Mouse (Mus musculus) midbrain, embryonic 16.5 days (tissue): ENCODE measurements around the gene Twnk. TPM values are rescaled to one million over a fixed set of nuclear protein-coding genes. Genes with fewer than 3 reads are reported as not detected.

ENCODE experiments used
- ATAC-seq: fragments of 200-750 bp; cut with Nextera tagmentation; 2 replicates; pipeline ENCODE4 v1.8.0; 2017; ENCODE audit warnings: moderate TSS enrichment
- H3K27ac ChIP-seq: fragments of 300-500 bp; sonication (generic); 2 replicates; pipeline ENCODE4 v1.5.1; 2014; ENCODE audit warnings: mild to moderate bottlenecking, low read length, mixed read lengths
- H3K27me3 ChIP-seq: fragments of 300-500 bp; sonication (generic); 2 replicates; pipeline ENCODE4 v1.6.1; 2014; ENCODE audit warnings: low read depth, low read length, mixed read lengths; ENCODE audit not compliant: control insufficient read depth, insufficient read depth
- H3K36me3 ChIP-seq: fragments of 300-500 bp; sonication (generic); 2 replicates; pipeline ENCODE4 v1.6.1; 2014; ENCODE audit warnings: mild to moderate bottlenecking, low read length, moderate library complexity, mixed read lengths; ENCODE audit not compliant: control insufficient read depth, insufficient read depth
- H3K4me1 ChIP-seq: fragments of 300-500 bp; sonication (generic); 2 replicates; pipeline ENCODE4 v1.6.1; 2014; ENCODE audit warnings: mild to moderate bottlenecking, low read length, mixed read lengths; ENCODE audit not compliant: control insufficient read depth, insufficient read depth
- H3K4me2 ChIP-seq: fragments of 300-500 bp; sonication (generic); 2 replicates; pipeline ENCODE4 v1.6.1; 2014; ENCODE audit warnings: mild to moderate bottlenecking, low read length, mixed read lengths
- H3K4me3 ChIP-seq: fragments of 300-500 bp; sonication (generic); 2 replicates; pipeline ENCODE4 v1.5.1; 2014; ENCODE audit warnings: low read depth, mild to moderate bottlenecking, low read length, moderate library complexity, mixed read lengths
- H3K9ac ChIP-seq: fragments of 300-500 bp; sonication (generic); 2 replicates; pipeline ENCODE4 v1.6.1; 2014; ENCODE audit warnings: low read depth, low read length, mixed read lengths
- H3K9me3 ChIP-seq: fragments of 300-500 bp; sonication (generic); replicated peaks from 2 replicates; pipeline ENCODE4 v1.6.1; 2014; ENCODE audit warnings: mild to moderate bottlenecking, low read length, mixed read lengths; ENCODE audit not compliant: control insufficient read depth, poor library complexity, severe bottlenecking
- WGBS: fragments of 180-500 bp; shearing (Covaris S2); extraction: QIAGEN DNeasy Blood & Tissue Kit; methylation state at CpG from one replicate; pipeline ENCODE4 v1.1.7; 2014; 5-methylcytosine and 5-hydroxymethylcytosine counted together
- polyA plus RNA-seq: library from polyadenylated mRNA; unstranded; fragments of >200 nt; fragmentation: Nextera tagmentation; extraction: Ambion mirVana; gene quantifications from 2 replicates; pipeline ENCODE4 v1.2.1, GENCODE M21; 2015

The Twnk gene
- polyA plus RNA-seq, 1 experiment from 2014 or later, result 13.6 TPM

GRCm38 (mm10) chr19:44992246-44992645 is 13.2 kb upstream of the Twnk start:
- no peak overlapping the region for H3K4me3 ChIP-seq
- H3K27me3 ChIP-seq, result no peaks in the 10 kb centered on the region
- no peak overlapping the region for H3K4me2 ChIP-seq
- ATAC-seq, result no peak
- no peak overlapping the region for H3K9ac ChIP-seq
- no peaks in the 10 kb centered on the region for H3K9me3 ChIP-seq
- peaks cover 7% of the 10 kb centered on the region for H3K36me3 ChIP-seq
- no peak overlapping the region for H3K27ac ChIP-seq
- H3K4me1 ChIP-seq, result peaks cover 16% of the 10 kb centered on the region
- WGBS, result 60% methylated on average over 7 of the region's 7 CpGs

- peaks cover 10% of the 10 kb centered on the region for H3K36me3 ChIP-seq
- H3K4me3 ChIP-seq, result no peak overlapping the region
- H3K27ac ChIP-seq, result no peak overlapping the region
- H3K9me3 ChIP-seq, result no peaks in the 10 kb centered on the region
- no peak for ATAC-seq
- H3K9ac ChIP-seq, result no peak overlapping the region
- no peak overlapping the region for H3K4me2 ChIP-seq
- 74% methylated on average over 7 of the region's 7 CpGs for WGBS
- H3K4me1 ChIP-seq, result peaks cover 16% of the 10 kb centered on the region
- H3K27me3 ChIP-seq, result no peaks in the 10 kb centered on the region
Observed at GRCm38 (mm10) chr19:44992712-44993111, 12.8 kb upstream of the Twnk start.

GRCm38 (mm10) chr19:44997786-44998185 is 7.7 kb upstream of the Twnk start:
- Histone ChIP-seq H3K36me3 (peaks cover 40% of the 10 kb centered on the region), H3K27ac (no peak overlapping the region), H3K27me3 (no peaks in the 10 kb centered on the region), H3K4me2 (no peak overlapping the region), H3K9ac (no peak overlapping the region), H3K4me3 (no peak overlapping the region), H3K9me3 (no peaks in the 10 kb centered on the region), H3K4me1 (no peaks in the 10 kb centered on the region)
- WGBS, result 88% methylated on average over 11 of the region's 11 CpGs
- no peak for ATAC-seq

- Histone ChIP-seq H3K36me3 (peaks cover 42% of the 10 kb centered on the region), H3K27ac (no peak overlapping the region), H3K9me3 (no peaks in the 10 kb centered on the region), H3K9ac (no peak overlapping the region), H3K27me3 (no peaks in the 10 kb centered on the region), H3K4me1 (no peaks in the 10 kb centered on the region), H3K4me3 (no peak overlapping the region), H3K4me2 (no peak overlapping the region)
- ATAC-seq, result no peak
- WGBS, result 87% methylated on average over 8 of the region's 8 CpGs
Observed at GRCm38 (mm10) chr19:44999647-45000046, 5.8 kb upstream of the Twnk start.

- Histone ChIP-seq H3K4me3 (no peak overlapping the region), H3K27me3 (no peaks in the 10 kb centered on the region), H3K9me3 (no peaks in the 10 kb centered on the region), H3K4me2 (no peak overlapping the region), H3K9ac (no peak overlapping the region), H3K4me1 (peaks cover 13% of the 10 kb centered on the region), H3K36me3 (peaks cover 39% of the 10 kb centered on the region), H3K27ac (no peak overlapping the region)
- no peak for ATAC-seq
- 67% methylated on average over 3 of the region's 3 CpGs for WGBS
Observed at GRCm38 (mm10) chr19:45002301-45002700, 3.2 kb upstream of the Twnk start.

GRCm38 (mm10) chr19:45003740-45004516 is 1.5 kb upstream of the Twnk start:
- Histone ChIP-seq H3K36me3 (peaks cover 23% of the 10 kb centered on the region), H3K4me3 (no peak overlapping the region), H3K4me2 (no peak overlapping the region), H3K27me3 (no peaks in the 10 kb centered on the region), H3K9ac (no peak overlapping the region; the same call in 1 of the 2 replicates), H3K9me3 (no peaks in the 10 kb centered on the region), H3K27ac (no peak overlapping the region), H3K4me1 (peaks cover 15% of the 10 kb centered on the region)
- no peak for ATAC-seq
- 84% methylated on average over 7 of the region's 7 CpGs for WGBS

GRCm38 (mm10) chr19:45005957-45006712 is 672 bp downstream of the Twnk start, which contains the start of gene Mrpl43:
Gene Mrpl43, minus strand, starts transcription at chr19:45006442.
- Histone ChIP-seq H3K36me3 (peaks cover 14% of the 10 kb centered on the region), H3K4me3 (peak within 1 kb of the TSS; percentile 94), H3K4me2 (peak within 1 kb of the TSS; percentile 87), H3K4me1 (peaks cover 15% of the 10 kb centered on the region), H3K9ac (peak within 1 kb of the TSS; percentile 91), H3K9me3 (no peaks in the 10 kb centered on the region), H3K27ac (peak within 1 kb of the TSS; percentile 87), H3K27me3 (no peaks in the 10 kb centered on the region)
- peak; percentile 93 for ATAC-seq
- whole genome bisulfite sequencing, result under 1% methylated on average over 77 of the region's 82 CpGs

- Histone ChIP-seq H3K4me3 (peak overlapping the region; percentile 94), H3K9ac (peak overlapping the region; percentile 91), H3K4me1 (peaks cover 15% of the 10 kb centered on the region), H3K27ac (peak overlapping the region; percentile 87), H3K4me2 (peak overlapping the region; percentile 87), H3K36me3 (peaks cover 14% of the 10 kb centered on the region), H3K9me3 (no peaks in the 10 kb centered on the region), H3K27me3 (no peaks in the 10 kb centered on the region)
- no peak for ATAC-seq
- WGBS, result 41% methylated on average over 17 of the region's 17 CpGs
Observed at GRCm38 (mm10) chr19:45007021-45007420, 1.6 kb downstream of the Twnk start.
